Mouse (Mus musculus) bone marrow, adult 2 months (tissue): ENCODE data around the gene Pfkl.
"Not testable (repeated sequence)": the region's sequence is repeated elsewhere in the genome, so short reads cannot be mapped to it uniquely, and the experiment has no call there.

Source experiments
- CTCF ChIP-seq: fragments of 200-500 bp; IDR thresholded peaks from 2 replicates; pipeline ENCODE4 v1.5.1; 2011; ENCODE audit warnings: low read length, control low read depth; ENCODE audit not compliant: control insufficient read depth, insufficient read depth
- POLR2A ChIP-seq: fragments of 200-500 bp; IDR thresholded peaks from 2 replicates; pipeline ENCODE4 v1.6.1; 2011; ENCODE audit warnings: low read depth, mild to moderate bottlenecking, control low read depth, low read length, borderline replicate concordance; ENCODE audit not compliant: control insufficient read depth

DNA sequence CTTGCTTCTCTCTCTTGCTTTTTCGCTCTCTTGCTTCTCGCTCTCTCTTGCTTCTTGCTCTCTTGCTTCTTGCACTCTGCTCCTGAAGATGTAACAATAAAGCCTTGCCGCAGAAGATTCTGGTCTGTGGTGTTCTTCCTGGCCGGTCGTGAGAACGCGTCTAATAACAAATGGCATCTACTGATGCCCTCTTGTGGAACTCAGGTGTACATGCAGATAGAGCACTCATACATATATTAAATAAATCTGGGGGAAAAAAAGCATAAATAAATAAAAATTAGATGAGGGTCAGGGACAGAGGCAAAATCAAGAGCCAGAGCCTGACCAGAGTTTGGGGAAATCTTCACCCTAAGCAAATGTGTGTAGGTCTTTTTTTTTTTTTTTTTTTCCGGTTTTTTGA is 15.6 kb upstream of the Pfkl start:
- not testable (repeated sequence) for TF ChIP-seq CTCF, POLR2A
